9 mouse cellular contexts compared by ENCODE assay signal in the genomic region with DNA sequence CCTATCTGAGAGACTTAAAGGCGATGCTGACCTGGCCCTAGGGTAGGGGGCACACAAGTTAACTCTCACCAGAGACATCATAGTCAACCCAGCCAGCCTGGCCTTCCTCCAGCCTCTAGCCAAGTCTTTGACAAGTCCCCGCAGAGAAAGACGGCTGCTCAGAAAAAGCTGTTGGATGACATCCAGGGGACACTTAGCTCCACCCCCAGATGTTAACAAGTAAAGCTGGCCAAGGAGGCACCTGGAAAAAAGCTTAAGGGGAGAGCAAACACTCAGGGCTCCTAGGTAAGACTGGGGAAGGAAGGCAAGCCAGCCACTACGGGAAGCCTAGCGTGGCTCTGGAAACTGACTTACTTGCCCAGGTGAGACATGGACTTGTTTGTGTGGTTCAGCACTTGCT. TPM values are rescaled to one million over a fixed set of nuclear protein-coding genes. Genes with fewer than 3 reads are reported as not detected.
A peak's percentile ranks its signal among the peaks of the same experiment; 100 is the strongest.
DNase-seq lines count a peak whose midpoint lies in the region; ATAC-seq lines count a peak whose summit lies in the region.
"Had no signal": no experiment of that assay in that cellular context is flagged by ENCODE, and none has a peak within 500 bp of the region (broad histone marks: within the 10 kb centered on the region; RNA-seq: fewer than 3 reads in every experiment).

No protein-coding gene starts in this region.

- no peak for ATAC-seq in hindbrain, embryonic 13.5 days (ENCODE audit: low FRiP score)
- ATAC-seq in lung, embryonic 16.5 days (ENCODE audit: low read depth): peak; percentile 16; the same call in 1 of the 2 replicates

- H3K27me3 ChIP-seq in hindbrain, embryonic 13.5 days: no peaks in the 10 kb centered on the region
- no peaks in the 10 kb centered on the region for H3K27me3 ChIP-seq in hindbrain, embryonic 10.5 days (ENCODE audit: insufficient read depth, poor library complexity, severe bottlenecking)
- no peaks in the 10 kb centered on the region for H3K27me3 ChIP-seq in lung, embryonic 16.5 days (ENCODE audit: control insufficient read depth, insufficient read depth, low read depth, low read length)

- H3K9me3 ChIP-seq in hindbrain, embryonic 13.5 days: no peaks in the 10 kb centered on the region
- H3K9me3 ChIP-seq in hindbrain, embryonic 10.5 days: no peaks in the 10 kb centered on the region
- H3K9me3 ChIP-seq in lung, embryonic 16.5 days (ENCODE audit: control insufficient read depth, low read length): no peaks in the 10 kb centered on the region

- no peak overlapping the region for H3K9ac ChIP-seq in hindbrain, embryonic 13.5 days
- H3K9ac ChIP-seq in lung, embryonic 16.5 days (ENCODE audit: low read length): no peak overlapping the region

- no peak overlapping the region for H3K4me2 ChIP-seq in hindbrain, embryonic 13.5 days
- H3K4me2 ChIP-seq in lung, embryonic 16.5 days (ENCODE audit: low read depth, low read length): peak overlapping the region; percentile 21; the same call in 1 of the 2 replicates
- H3K4me2 ChIP-seq: midbrain, embryonic 11.5 days had no signal

- WGBS in hindbrain, embryonic 13.5 days: 77% methylated on average over 5 of the region's 5 CpGs
- 77% methylated on average over 5 of the region's 5 CpGs for WGBS in hindbrain, embryonic 10.5 days
- WGBS in lung, embryonic 16.5 days: 20% methylated on average over 5 of the region's 5 CpGs

- peaks cover 30% of the 10 kb centered on the region for H3K4me1 ChIP-seq in hindbrain, embryonic 13.5 days (replicated peaks)
- H3K4me1 ChIP-seq in hindbrain, embryonic 10.5 days (replicated peaks): peaks cover 14% of the 10 kb centered on the region
- H3K4me1 ChIP-seq in lung, embryonic 16.5 days (replicated peaks; ENCODE audit: control insufficient read depth, insufficient read depth, low read length): peaks cover 33% of the 10 kb centered on the region

- no peak overlapping the region for H3K4me3 ChIP-seq in hindbrain, embryonic 13.5 days
- H3K4me3 ChIP-seq in hindbrain, embryonic 10.5 days: no peak overlapping the region
- no peak overlapping the region for H3K4me3 ChIP-seq in lung, embryonic 16.5 days (ENCODE audit: low read length)

- H3K27ac ChIP-seq in hindbrain, embryonic 13.5 days: 0 out of 2 replicates have a peak overlapping the region, but pooled peaks have one; percentile 12
- H3K27ac ChIP-seq in hindbrain, embryonic 10.5 days: no peak overlapping the region
- H3K27ac ChIP-seq in lung, embryonic 16.5 days (ENCODE audit: low read length): peak overlapping the region; percentile 81

- peaks cover 23% of the 10 kb centered on the region for H3K36me3 ChIP-seq in hindbrain, embryonic 13.5 days
- H3K36me3 ChIP-seq in hindbrain, embryonic 10.5 days: peaks cover 41% of the 10 kb centered on the region
- H3K36me3 ChIP-seq in lung, embryonic 16.5 days (ENCODE audit: control insufficient read depth, insufficient read depth, low read length): 0 out of 2 replicates have a peak, but pooled peaks cover 5% of the 10 kb centered on the region

- DNase-seq in hindbrain, embryonic 10.5 days (ENCODE audit: low spot score): no peak
- peak; percentile 65 for DNase-seq in fat pad, adult 2 months (ENCODE audit: extremely low read depth, low read depth, low spot score)
- DNase-seq in heart, postnatal 4 days: peak; percentile 56
- no peak for DNase-seq in T-cell, adult 2 months (ENCODE audit: low spot score)
- DNase-seq in retina, postnatal 1 day: no peak
- no peak for DNase-seq in cerebellum, adult 9-11 months

RNA-seq across cellular contexts. Expression of a gene that starts 4.7 kb away (rescaled TPM):
- 120 and 136 TPM in 2 replicates for polyA plus RNA-seq in hindbrain, embryonic 13.5 days (2015; fragmentation: Nextera tagmentation; extraction: Ambion mirVana)
- polyA plus RNA-seq in hindbrain, embryonic 10.5 days (2016; fragmentation: Nextera tagmentation; extraction: Ambion mirVana): 132 and 134 TPM in 2 replicates
- 10 to 100 TPM; 66.3 to 67.9 TPM for total RNA-seq in heart, postnatal 4 days (2021)
- polyA plus RNA-seq in lung, embryonic 16.5 days (2015; fragmentation: Nextera tagmentation; extraction: Ambion mirVana): 117 and 121 TPM in 2 replicates

RNA-seq across cellular contexts. Expression of a gene that starts 4.7 kb away (rescaled TPM):
- polyA plus RNA-seq in hindbrain, embryonic 13.5 days (2015; fragmentation: Nextera tagmentation; extraction: Ambion mirVana): 180 and 185 TPM in 2 replicates
- 207 and 237 TPM in 2 replicates for polyA plus RNA-seq in hindbrain, embryonic 10.5 days (2016; fragmentation: Nextera tagmentation; extraction: Ambion mirVana)
- total RNA-seq in heart, postnatal 4 days (2021): 100 to 1,000 TPM; 109 to 112 TPM
- polyA plus RNA-seq in lung, embryonic 16.5 days (2015; fragmentation: Nextera tagmentation; extraction: Ambion mirVana): 275 and 278 TPM in 2 replicates

RNA-seq across cellular contexts. Expression of a gene that starts 12.0 kb away (rescaled TPM):
- 0.28 and 0.42 TPM in 2 replicates for polyA plus RNA-seq in hindbrain, embryonic 13.5 days (2015; fragmentation: Nextera tagmentation; extraction: Ambion mirVana)
- 0.10 and 0.32 TPM in 2 replicates for polyA plus RNA-seq in hindbrain, embryonic 10.5 days (2016; fragmentation: Nextera tagmentation; extraction: Ambion mirVana)
- total RNA-seq in heart, postnatal 4 days (2021): 1 to 10 TPM; 3.9 to 5.0 TPM
- 0.18 and 0.70 TPM in 2 replicates for polyA plus RNA-seq in lung, embryonic 16.5 days (2015; fragmentation: Nextera tagmentation; extraction: Ambion mirVana)

RNA-seq across cellular contexts. Expression of a gene that starts 26.7 kb away (rescaled TPM):
- 21.5 and 22.8 TPM in 2 replicates for polyA plus RNA-seq in hindbrain, embryonic 13.5 days (2015; fragmentation: Nextera tagmentation; extraction: Ambion mirVana)
- 15.4 and 19.9 TPM in 2 replicates for polyA plus RNA-seq in hindbrain, embryonic 10.5 days (2016; fragmentation: Nextera tagmentation; extraction: Ambion mirVana)
- total RNA-seq in heart, postnatal 4 days (2021): 1 to 10 TPM; 8.4 to 8.7 TPM
- polyA plus RNA-seq in lung, embryonic 16.5 days (2015; fragmentation: Nextera tagmentation; extraction: Ambion mirVana): 14.9 and 16.4 TPM in 2 replicates

RNA-seq across cellular contexts. Expression of a gene that starts 27.1 kb away (rescaled TPM):
- 2.0 and 2.3 TPM in 2 replicates for polyA plus RNA-seq in hindbrain, embryonic 13.5 days (2015; fragmentation: Nextera tagmentation; extraction: Ambion mirVana)
- polyA plus RNA-seq in hindbrain, embryonic 10.5 days (2016; fragmentation: Nextera tagmentation; extraction: Ambion mirVana): 1.1 and 1.7 TPM in 2 replicates
- total RNA-seq in heart, postnatal 4 days (2021): 1 to 10 TPM in 1 of 2 experiments, under 1 TPM in 1; 0.95 to 1.1 TPM
- 1.6 and 2.3 TPM in 2 replicates for polyA plus RNA-seq in lung, embryonic 16.5 days (2015; fragmentation: Nextera tagmentation; extraction: Ambion mirVana)

Comparison
In these comparisons a context has a peak if more than half of its experiments do, and no peak if none do; other contexts are left out.
1. DNase-seq: peak in fat pad, adult 2 months (single experiment) and heart, postnatal 4 days (single experiment); none in hindbrain, embryonic 10.5 days (single experiment), T-cell, adult 2 months (single experiment), retina, postnatal 1 day (single experiment) and cerebellum, adult 9-11 months (single experiment).